Mouse (Mus musculus) CH12F3 (cell line): ENCODE measurements around the gene Gm45716.

Experiments used
- in situ Hi-C: fragments of 300-500 bp; cut with MboI; formaldehyde crosslinking; loops from 2 replicates; pipeline ENCODE4 v1.14.3; 2020; ENCODE audit warnings: low sequenced_read_pairs

The Gm45716 gene

GRCm38 (mm10) chr11:90198048-90198447 lies 10.6 kb downstream of the Gm45716 start:
- in situ Hi-C loops, result loop anchor here (10.0 kb wide), 1 partner anchor 437 kb away; the partner anchor contains the start of genes Cox11 and Stxbp4

GRCm38 (mm10) chr11:90200826-90201225 lies 13.3 kb downstream of the Gm45716 start:
- in situ Hi-C loops, result no loop called here

GRCm38 (mm10) chr11:90214246-90214645 lies 26.8 kb downstream of the Gm45716 start:
- in situ Hi-C loops, result no loop called here

- in situ Hi-C loops, result no loop called here
These were observed 32.7 kb downstream of the Gm45716 start for GRCm38 (mm10) chr11:90220022-90220645.

GRCm38 (mm10) chr11:90220750-90221149 lies 33.3 kb downstream of the Gm45716 start:
- in situ Hi-C loops, result no loop called here

GRCm38 (mm10) chr11:90224914-90225470 lies 37.5 kb downstream of the Gm45716 start:
- in situ Hi-C loops, result no loop called here

- in situ Hi-C loops, result no loop called here
These were observed 39.8 kb downstream of the Gm45716 start for GRCm38 (mm10) chr11:90227000-90227922.

GRCm38 (mm10) chr11:90228251-90228949 lies 40.9 kb downstream of the Gm45716 start:
- in situ Hi-C loops, result no loop called here

- in situ Hi-C loops, result no loop called here
These were observed 42.3 kb downstream of the Gm45716 start for GRCm38 (mm10) chr11:90229800-90230199.

GRCm38 (mm10) chr11:90230671-90231070 lies 43.2 kb downstream of the Gm45716 start:
- in situ Hi-C loops, result no loop called here

GRCm38 (mm10) chr11:90231631-90232030 lies 44.1 kb downstream of the Gm45716 start:
- in situ Hi-C loops, result no loop called here

- in situ Hi-C loops, result no loop called here
These were observed 45.2 kb downstream of the Gm45716 start for GRCm38 (mm10) chr11:90232685-90233084.

GRCm38 (mm10) chr11:90235221-90235620 lies 47.7 kb downstream of the Gm45716 start:
- in situ Hi-C loops, result no loop called here

- in situ Hi-C loops, result no loop called here
These were observed 50.1 kb downstream of the Gm45716 start for GRCm38 (mm10) chr11:90237616-90238015.

GRCm38 (mm10) chr11:90238657-90239056 lies 51.2 kb downstream of the Gm45716 start:
- in situ Hi-C loops, result no loop called here

- in situ Hi-C loops, result no loop called here
These were observed 53.3 kb downstream of the Gm45716 start for GRCm38 (mm10) chr11:90240652-90241330.

GRCm38 (mm10) chr11:90241874-90242273 lies 54.4 kb downstream of the Gm45716 start:
- in situ Hi-C loops, result no loop called here

GRCm38 (mm10) chr11:90243300-90243699 lies 55.8 kb downstream of the Gm45716 start:
- in situ Hi-C loops, result no loop called here

GRCm38 (mm10) chr11:90245630-90246029 lies 58.1 kb downstream of the Gm45716 start:
- in situ Hi-C loops, result no loop called here

- in situ Hi-C loops, result no loop called here
These were observed 59.2 kb downstream of the Gm45716 start for GRCm38 (mm10) chr11:90246676-90247075.
